Mouse (Mus musculus) 3T3-L1 (cell line): Measurements from ENCODE around the gene Tef.

ENCODE experiments used
- DNase-seq: peaks from one replicate; pipeline ENCODE4 v3.0.0-alpha.2; 2015; ENCODE audit warnings: low read depth, low spot score

Tef gene

GRCm38 (mm10) chr15:81828426-81829207 is 26.4 kb downstream of the Tef start:
- DNase-seq, result no peak

GRCm38 (mm10) chr15:81829208-81829580 is 27.0 kb downstream of the Tef start:
- DNase-seq, result no peak

GRCm38 (mm10) chr15:81830530-81830929 is 28.3 kb downstream of the Tef start:
- no peak for DNase-seq

- peak; percentile 93 for DNase-seq
These were observed 29.1 kb downstream of the Tef start for GRCm38 (mm10) chr15:81831136-81831825.

- no peak for DNase-seq
These were observed 30.0 kb downstream of the Tef start for GRCm38 (mm10) chr15:81832219-81832618.

GRCm38 (mm10) chr15:81833481-81833880 is 31.3 kb downstream of the Tef start:
- DNase-seq, result no peak

- no peak for DNase-seq
These were observed 32.1 kb downstream of the Tef start for GRCm38 (mm10) chr15:81834171-81834841.

- no peak for DNase-seq
These were observed 33.0 kb downstream of the Tef start for GRCm38 (mm10) chr15:81835007-81835880.

GRCm38 (mm10) chr15:81836124-81836821 is 34.1 kb downstream of the Tef start:
- no peak for DNase-seq

GRCm38 (mm10) chr15:81836966-81837920 is 35.0 kb downstream of the Tef start:
- peak; percentile 35 for DNase-seq

GRCm38 (mm10) chr15:81838554-81839235 is 36.5 kb downstream of the Tef start:
- no peak for DNase-seq

GRCm38 (mm10) chr15:81839634-81840033 is 37.4 kb downstream of the Tef start:
- DNase-seq, result peak; percentile 88

GRCm38 (mm10) chr15:81840306-81840705 is 38.1 kb downstream of the Tef start:
- no peak for DNase-seq

- no peak for DNase-seq
These were observed 40.1 kb downstream of the Tef start for GRCm38 (mm10) chr15:81842275-81842674.

GRCm38 (mm10) chr15:81845033-81845625 is 42.9 kb downstream of the Tef start:
- DNase-seq, result no peak

GRCm38 (mm10) chr15:81845724-81846123 is 43.5 kb downstream of the Tef start:
- DNase-seq, result peak; percentile 81

GRCm38 (mm10) chr15:81846755-81847154 is 44.5 kb downstream of the Tef start:
- DNase-seq, result no peak

GRCm38 (mm10) chr15:81847161-81847560 is 44.9 kb downstream of the Tef start:
- DNase-seq, result no peak

GRCm38 (mm10) chr15:81847861-81848260 is 45.6 kb downstream of the Tef start:
- DNase-seq, result no peak
